Mouse (Mus musculus) gastrocnemius, postnatal 10 days (tissue): ENCODE data around the gene Dolk. TPM values are rescaled to one million over a fixed set of nuclear protein-coding genes. Genes with fewer than 3 reads are reported as not detected.

Experiments used
- DNase-seq: peaks from one replicate; pipeline ENCODE4 v3.0.0; 2021; ENCODE audit warnings: mixed read lengths
- total RNA-seq, 2 experiments: library from RNA; stranded (reverse); gene quantifications; 2 replicates each; pipeline ENCODE4 v1.2.3; 2021

Gene Dolk
- total RNA-seq, 2 experiments from 2014 or later, result 17.3 to 18.3 TPM

DNA sequence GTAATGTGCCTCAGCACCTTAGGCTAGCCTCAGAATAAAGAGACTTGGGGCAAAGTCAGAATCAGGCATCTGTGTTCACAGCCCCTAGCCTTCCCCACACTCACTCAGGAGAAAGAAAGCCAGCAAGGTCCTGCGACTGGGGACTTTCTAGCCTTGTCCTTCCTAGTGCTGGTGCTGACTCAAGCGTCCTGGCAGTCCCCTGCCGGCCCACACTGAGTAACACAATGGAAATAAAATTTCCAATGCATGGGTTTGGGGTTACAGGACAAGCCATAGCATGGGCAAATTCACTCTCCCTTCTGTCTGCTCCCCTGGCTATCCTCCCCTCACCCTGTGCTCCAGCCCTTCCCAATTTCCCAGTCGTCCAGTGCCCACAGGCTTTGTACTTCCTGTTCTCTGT, 17.8 kb downstream of the Dolk start:
- peak; percentile 3 for DNase-seq

DNA sequence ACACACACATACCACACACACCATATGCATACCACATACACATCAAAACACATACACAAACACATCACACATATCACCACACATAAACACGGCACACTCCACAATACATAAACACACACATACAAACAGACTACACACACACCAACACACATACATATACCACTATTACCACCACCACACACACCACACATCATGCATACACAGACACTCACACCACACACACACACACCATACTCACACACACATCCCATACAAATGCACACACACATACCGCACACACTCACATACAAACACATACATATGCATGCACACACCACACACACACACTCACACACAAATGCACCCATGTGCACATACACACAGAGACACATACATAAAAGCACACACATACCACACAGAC, 18.7 kb downstream of the Dolk start:
- DNase-seq, result peak; percentile 1

DNA sequence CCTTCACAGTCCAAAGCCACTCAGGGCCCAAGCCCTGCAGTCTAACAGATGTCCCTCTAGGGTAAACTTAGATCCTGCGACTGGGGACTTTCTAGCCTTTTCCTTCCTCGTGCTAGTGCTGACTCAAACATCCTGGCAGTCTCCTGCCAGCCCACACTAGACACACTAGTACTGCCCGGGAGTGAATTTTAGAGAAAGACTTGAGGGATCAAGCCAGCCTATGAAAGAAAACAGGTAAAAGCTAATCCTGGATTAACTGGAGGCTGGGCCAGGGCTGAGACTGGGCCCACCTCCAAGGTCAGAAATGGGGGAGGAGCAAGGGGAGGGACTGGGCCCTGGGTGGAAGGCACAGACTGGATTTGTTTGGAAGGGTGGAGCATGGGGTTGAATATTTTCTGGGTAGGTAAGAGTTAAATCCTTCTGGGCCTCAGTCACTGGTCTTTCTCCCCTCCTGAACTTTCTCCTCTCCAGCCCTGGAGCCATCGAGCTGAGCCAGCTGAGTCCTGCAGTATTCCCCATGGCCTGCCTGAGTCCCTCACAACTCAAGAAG, 19.7 kb downstream of the Dolk start:
- peak; percentile 68 for DNase-seq

DNA sequence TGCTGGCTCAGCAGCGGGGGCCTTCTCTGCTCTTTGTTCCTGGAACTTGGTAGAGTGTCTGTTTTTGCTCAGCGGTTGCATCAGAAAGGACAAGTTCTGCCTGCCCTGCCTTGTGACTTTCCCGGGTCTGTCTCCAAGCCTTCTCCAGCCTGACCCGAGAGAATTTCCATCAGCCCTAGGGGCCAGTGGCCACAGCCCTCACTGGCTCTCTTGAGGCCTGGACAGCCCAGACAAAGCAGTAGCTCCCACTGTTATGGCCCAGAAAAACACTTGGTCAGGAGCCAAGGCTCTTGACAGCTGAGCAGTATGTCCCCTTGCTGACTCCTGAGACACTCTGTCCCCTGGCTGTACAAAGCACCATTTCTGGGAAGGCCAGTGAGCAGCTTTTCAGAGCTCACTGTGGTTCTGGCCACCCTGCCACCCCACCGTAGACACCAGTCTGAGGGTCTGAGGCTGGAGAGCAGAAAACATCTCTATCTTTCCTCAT, 20.3 kb downstream of the Dolk start, which contains the start of gene Phyhd1:
Gene Phyhd1 (plus strand): TSS at position 437 of the 487 bp plus-strand sequence.
- DNase-seq, result peak; percentile 52

DNA sequence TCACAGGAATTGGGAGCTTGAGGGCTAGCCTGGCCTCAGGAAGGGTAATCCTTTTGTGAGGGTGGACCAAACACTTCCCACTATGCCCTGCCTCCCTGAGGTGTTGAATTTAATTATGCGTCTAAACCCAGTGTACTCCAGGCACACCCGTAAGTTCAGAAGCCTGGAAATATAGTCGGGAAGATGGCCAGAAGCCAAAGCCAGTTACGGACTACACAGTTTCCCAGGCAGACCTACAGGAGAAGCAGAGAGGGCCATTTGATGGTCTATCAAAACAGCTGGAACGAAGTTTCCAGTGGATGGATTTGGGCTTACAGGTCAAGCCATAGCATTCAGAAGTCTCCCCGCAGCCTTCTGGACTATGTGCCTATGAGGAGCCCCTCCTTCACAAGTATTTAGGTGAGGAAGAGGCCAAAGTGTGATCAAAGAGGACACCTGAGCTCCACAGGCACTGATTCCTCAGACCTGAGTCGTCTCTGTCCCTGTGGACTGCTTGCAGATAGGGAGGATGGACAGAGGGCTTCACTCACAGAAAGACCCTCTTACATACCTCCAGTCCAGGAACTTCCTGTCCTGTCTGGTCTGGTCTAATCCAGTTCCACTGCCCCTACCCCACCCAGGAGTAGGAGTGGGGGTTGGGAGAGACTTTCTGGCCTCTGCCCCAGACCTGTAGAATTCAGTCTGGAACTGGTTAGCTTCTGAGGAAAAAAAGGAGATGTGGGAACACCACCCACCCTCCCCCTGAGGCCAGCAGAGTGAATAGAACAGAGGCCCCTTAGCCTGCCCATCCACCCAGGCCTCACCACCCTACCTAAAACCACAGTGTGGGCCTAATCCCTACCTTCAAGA, 21.2 kb downstream of the Dolk start:
- peak; percentile 5 for DNase-seq

DNA sequence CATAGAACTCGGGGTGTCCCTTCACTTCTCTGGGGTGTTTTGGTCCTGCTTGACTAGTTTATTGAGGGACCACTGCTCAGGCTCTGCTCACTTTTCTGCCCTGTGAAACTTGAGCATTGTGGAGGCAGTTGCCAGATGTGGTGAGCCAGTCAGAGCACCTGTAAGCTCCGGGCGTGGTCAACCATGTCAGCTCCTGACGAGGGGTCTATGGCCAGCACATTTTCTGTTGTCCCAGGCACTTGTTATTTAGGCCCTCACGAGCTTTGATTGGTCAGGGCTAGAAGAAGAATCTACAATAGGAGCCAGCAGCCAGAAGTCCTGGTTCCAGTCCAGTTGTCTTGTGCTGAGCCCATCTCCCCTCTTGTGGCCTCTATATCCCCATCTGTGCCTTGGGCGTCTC, 22.3 kb downstream of the Dolk start:
- peak; percentile 3 for DNase-seq

DNA sequence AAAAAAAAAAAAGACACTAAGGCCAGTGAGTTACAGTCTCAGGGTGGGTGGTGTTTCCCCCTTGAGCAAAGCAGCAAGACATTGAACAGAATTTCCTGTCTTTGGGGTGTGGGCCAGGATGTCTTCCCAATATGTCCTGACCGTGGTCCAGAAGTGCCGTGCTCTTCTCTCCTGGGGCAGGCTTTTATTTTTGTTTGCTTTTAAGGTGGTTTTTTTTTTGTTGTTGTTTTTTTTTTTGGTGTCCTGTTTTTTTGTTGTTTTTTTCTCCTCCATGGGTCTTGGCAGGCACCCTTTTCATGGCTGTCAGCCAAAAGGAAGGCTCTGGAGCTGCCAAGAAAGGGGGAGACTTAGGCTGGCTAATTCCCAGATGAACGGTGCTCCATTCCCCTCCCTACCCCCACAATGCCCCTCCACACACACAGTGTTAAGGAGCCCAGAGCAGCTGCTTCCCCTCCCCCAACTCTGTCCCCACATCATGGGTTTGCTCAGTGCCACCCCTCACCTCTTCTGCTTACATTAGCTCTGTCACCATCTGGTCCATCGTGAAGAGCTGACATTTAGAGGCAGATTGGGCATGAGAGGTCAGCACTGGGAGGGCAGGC, 23.2 kb downstream of the Dolk start:
- DNase-seq, result peak; percentile 20

DNA sequence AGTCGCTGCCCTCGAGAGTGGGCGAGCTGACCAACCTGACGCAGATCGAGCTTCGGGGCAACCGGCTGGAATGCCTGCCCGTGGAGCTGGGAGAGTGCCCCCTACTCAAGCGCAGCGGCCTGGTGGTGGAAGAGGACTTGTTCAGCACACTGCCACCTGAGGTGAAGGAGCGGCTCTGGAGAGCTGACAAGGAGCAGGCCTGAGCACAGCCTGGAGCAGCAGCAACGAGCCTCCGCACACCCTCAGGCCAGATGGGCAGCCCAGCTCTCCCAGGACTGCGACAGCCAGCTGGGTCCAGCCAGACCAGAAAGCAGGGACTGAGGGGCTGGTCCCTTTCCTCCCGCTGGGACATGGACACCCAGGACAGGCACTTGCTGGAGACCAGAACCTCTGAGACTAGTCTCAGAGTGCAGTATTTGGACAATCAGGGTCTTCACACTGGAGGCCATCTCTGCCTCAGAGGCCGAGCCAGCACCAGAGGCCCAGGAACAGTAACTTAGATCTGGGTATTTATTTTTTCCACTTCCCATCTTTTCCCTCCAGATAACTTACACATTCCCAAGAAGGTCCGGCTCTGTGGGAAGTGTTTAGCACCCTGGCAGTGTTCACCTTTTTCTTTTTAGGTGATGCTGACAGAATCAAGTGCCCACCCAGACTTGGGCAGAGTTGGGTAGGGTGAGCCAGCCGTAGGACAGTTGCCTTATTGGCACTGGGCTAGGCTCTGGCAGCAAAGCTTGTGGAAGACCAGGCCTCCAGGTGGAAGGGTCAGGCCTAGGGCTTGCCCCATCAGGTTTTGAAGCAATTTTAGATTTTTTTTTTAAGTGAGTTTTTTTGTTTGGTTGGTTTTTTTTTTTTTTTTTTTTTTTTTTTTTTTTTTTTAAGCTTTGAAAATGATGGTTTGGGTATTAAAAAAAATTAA, 24.0 kb downstream of the Dolk start:
- peak; percentile 7 for DNase-seq

DNA sequence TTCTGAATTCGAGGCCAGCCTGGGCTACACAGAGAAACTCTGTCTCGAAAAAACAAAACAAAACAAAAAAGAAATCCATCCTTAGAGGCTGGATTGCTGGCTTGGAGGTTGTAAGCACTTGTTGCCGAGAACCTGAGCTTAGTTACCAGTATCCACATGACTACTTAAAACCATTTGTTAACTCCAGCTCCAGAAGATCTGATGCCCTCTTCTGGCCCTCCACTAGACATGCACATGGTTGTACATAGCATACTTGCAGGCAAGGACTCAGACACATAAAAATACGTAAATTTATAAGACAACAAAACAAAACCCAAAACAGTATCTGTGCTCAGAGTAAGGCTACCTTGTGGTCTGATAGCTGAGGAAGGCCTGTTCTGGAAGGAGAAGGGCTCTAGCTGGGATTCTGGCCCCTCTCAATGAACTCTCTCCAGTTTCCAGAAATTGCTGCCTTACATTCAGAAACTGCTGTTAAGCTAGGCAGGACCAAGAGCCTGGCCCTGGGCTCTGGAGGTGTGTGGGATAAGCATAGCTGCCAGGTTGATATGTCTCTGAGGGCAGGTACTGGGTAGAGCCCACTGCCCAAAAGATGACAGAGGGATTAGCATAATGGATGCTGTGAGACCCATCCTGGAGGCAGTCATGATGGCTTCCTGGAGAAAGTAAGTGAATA, 24.9 kb downstream of the Dolk start:
- peak; percentile 2 for DNase-seq

DNA sequence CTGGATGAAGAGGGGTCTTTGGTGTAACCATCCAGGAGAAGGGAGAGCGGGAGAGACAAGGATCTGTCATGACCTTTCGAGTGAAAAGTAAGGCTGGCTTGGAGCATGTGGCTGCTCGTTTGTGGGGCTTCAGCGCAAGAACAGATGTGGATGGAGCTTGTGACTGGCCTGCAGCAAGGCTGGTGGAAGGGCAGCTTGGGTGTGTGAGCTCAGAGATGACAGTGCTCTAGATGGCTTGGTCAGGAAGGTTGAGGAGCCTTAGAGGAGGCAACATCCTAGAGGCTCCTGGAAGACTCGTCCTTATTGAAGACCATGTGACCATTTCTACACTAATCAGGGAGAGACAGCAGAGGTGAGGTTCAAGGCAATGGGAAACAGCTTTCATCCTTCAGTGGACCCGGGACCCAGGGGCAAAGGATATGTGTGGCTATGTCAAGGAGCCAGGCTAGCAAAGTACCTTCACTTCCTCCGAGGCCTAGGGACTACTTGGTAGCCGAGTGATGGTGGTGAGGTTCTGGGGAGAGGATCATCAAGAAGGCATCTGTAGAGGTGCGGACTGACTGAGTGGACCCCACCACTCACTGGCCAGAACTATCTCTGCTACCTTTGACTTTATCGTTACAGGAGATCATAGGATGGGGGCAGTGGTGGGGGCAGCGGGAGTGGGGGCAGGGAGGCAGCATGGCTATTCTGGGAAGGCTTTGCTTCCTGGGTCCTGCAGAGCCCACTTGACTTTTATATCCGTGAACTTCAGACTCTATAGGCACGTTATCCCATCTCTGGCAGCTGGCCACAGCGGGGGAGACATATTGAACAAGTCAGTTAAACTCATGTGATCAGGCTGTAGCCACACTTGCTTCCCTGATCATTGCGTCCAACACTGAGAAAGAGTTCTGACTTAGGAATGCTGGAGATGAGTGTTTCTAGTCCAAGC, 26.7 kb downstream of the Dolk start:
- DNase-seq, result no peak

DNA sequence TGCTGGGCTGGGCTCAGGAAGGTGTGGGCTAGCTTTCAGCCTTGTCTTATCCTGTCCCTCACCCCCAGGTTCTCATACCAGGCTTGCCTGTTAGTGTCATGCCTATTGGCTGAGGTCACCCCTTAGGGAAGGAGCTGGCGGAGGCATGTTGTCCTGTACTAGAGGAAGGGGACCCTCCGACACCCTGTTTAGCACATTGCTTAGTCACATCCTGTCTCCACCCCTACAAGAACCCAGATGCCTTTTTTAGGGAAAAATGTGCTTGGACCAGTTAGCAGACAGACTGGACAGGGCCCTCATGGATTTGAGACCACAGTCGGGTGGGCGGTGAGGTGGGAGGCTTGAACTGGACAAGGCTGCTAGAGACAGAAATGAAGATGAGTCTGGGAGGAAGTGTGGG, 27.5 kb downstream of the Dolk start:
- DNase-seq, result no peak

DNA sequence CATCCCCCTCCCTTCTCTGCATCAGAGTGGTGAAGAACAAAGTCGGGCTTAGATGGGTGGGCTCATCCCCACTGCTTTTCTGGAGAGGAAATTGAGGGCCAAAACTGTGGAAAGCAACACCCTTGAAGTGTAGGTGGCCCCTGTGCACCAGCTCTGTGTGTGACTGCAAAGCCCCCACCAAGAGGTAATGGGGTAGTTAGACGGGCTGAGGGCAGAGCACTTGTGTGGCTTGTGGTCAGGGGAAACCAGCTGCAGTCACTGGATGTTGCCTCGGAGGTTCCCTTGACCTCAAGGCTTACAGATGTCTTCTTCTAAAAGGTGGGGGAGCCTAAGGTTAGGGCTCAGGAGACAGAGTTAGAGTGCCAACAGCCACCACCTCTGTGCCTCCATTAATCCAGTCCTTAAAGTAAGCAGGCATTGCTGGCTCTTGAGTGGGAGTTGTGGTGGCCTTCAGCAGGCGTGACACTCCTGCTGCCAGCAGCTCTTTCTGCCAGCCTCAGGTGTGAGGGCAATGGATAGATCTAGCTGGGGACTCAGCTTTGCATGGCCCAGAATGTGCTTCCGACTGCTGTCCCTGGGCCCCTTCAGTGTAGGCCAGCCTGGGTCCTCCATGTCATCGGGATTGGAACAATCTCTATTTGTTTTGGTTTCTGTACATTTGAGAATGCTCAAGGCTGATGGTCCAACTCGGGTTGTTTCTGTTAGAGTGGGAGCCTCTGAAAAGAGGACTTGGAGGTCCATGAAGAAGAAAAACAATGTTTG, 28.3 kb downstream of the Dolk start:
- no peak for DNase-seq

DNA sequence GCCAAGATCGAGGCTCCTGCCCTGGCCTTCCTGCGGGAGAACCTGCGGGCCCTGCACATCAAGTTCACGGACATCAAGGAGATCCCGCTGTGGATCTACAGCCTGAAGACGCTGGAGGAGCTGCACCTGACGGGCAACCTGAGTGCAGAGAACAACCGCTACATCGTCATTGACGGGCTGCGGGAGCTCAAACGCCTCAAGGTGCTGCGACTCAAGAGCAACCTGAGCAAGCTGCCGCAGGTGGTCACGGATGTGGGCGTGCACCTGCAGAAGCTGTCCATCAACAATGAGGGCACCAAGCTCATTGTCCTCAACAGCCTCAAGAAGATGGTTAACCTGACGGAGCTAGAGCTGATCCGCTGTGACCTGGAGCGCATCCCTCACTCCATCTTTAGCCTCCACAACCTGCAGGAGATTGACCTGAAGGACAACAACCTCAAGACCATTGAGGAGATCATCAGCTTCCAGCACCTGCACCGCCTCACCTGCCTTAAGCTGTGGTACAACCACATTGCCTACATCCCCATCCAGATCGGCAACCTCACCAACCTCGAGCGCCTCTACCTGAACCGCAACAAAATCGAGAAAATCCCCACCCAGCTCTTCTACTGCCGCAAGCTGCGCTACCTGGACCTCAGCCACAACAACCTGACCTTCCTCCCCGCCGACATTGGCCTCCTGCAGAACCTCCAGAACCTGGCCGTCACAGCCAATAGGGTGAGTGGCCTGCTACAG, 29.4 kb downstream of the Dolk start:
- no peak for DNase-seq

DNA sequence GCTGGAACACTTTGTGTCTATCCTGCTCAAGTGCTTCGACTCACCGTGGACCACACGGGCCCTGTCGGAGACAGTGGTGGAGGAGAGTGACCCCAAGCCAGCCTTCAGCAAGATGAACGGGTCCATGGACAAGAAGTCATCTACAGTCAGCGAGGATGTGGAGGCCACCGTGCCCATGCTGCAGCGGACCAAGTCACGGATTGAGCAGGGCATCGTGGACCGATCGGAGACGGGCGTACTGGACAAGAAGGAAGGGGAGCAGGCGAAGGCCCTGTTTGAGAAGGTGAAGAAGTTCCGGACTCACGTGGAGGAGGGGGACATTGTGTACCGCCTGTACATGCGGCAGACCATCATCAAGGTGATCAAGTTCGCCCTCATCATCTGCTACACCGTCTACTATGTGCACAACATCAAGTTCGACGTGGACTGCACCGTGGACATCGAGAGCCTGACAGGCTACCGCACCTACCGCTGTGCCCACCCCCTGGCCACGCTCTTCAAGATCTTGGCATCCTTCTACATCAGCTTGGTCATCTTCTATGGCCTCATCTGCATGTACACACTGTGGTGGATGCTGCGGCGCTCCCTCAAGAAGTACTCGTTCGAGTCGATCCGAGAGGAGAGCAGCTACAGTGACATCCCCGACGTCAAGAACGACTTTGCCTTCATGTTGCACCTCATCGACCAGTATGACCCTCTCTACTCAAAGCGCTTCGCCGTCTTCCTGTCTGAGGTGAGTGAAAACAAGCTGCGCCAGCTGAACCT, 30.3 kb downstream of the Dolk start:
- DNase-seq, result no peak

DNA sequence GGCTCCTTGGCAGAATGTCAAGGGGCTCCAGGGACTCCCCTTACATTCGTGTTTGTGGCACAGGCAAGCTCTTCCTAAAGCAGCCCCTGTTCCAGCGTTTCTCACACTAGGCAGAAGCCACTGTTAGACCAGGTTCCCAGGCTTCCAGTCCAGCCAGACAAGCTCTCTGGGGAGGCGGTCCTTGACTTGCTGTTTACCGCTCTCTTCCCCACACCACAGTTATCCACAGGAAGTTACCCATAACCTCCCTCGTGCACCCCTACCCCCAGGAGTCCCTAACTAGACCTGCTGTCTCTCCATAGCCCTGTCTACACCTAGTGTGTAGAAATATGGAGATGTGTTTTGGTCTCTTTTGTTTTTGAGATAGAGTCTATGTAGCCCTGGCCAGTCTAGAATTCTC, 32.3 kb downstream of the Dolk start:
- DNase-seq, result no peak

DNA sequence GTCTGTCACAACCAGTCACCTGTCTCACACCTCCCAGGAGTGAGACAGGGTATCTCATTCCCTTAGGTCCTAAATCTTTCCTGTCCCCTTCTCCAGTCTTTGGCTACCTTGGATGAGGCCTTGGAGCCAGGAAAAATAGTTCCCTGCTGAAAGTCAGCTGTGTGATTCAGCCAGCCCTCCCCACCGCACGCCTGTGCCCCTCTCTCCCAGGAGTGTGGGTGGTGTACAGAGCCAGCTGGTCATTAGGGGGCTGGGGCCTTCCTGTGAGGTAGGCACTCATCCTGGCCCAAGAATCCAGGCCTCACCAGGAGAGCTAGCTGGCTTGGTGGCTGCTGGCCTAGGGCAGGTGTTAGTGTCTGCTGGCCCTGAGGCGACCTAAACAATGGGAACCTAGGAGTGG, 33.6 kb downstream of the Dolk start:
- no peak for DNase-seq

DNA sequence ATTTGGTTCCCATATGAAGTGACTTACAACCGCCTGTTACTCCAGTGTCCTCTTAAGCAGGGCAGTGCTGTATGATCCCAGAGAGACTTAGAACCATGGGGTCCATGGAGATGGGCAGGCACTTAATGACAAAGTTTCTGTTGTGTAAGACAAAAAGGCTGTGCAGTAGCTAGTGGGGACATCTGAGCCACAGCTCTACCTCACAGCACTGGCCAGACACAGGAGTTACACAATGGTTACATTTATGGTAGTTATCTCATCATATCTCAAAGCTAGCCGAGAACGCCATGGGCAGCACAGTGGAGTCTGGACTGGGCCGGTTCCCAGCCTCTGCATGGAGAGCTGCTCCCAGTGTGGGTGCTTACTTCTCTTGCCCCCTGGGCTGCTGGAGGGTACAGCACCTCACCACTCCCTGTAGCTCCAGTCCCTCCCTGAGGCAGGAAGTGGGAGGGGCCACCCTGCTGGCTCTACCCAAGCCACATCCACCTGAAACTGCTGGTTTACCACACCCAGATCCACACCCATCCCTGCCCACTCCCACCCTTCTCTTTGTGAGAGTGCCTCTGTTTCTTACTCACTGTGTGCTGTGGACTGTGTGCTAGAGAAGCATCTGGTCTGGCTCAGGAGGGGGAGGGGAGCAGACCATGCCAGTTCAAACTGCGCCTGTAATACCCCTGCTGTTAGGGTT, 34.6 kb downstream of the Dolk start:
- no peak for DNase-seq
